Mouse (Mus musculus): Measurements from ENCODE around the gene Taok3. TPM values are rescaled to one million over a fixed set of nuclear protein-coding genes. Genes with fewer than 3 reads are reported as not detected.

Taok3 gene
- total and polyA plus RNA-seq, 3 experiments, result 8.3 to 35.0 (median 17.4) TPM

- in situ Hi-C loops (cut with MboI; ENCODE audit: low pct_ligation_motif_present, low pct_unique_long_range_greater_than_20kb, low sequenced_read_pairs) (no loop called here), dilution Hi-C loops (cut with MboI; ENCODE audit: extremely low pct_ligation_motif_present, extremely low pct_unique_long_range_greater_than_20kb, low sequenced_read_pairs) (no loop called here)
- H3K4me1 ChIP-seq (ENCODE audit: control insufficient read depth in 1 of 2, insufficient read depth in 2 of 2), result peaks cover 9 to 14% of the 10 kb centered on the region in 2 experiments
- H3K4me2 ChIP-seq (ENCODE audit: insufficient read depth, low read depth, poor library complexity, severe bottlenecking), result no peak overlapping the region
- TF ChIP-seq JUND (conservative IDR thresholded peaks at IDR 0.05; ENCODE audit: low read depth, low read length) (no peak), BHLHE40 (IDR thresholded peaks at IDR 0.05; ENCODE audit: low read depth, low read length) (no peak), POLR2A (IDR thresholded peaks at IDR 0.05; ENCODE audit: low read depth, low read length) (no peak), POLR2AphosphoS2 (IDR thresholded peaks at IDR 0.05; ENCODE audit: low read depth, low read length) (no peak), MAZ (IDR thresholded peaks at IDR 0.05; ENCODE audit: low read depth, low read length) (no peak), EP300 (IDR thresholded peaks at IDR 0.05; ENCODE audit: low read length) (no peak), RAD21 (IDR thresholded peaks at IDR 0.05; ENCODE audit: low read depth, low read length) (no peak), ZC3H11A (IDR thresholded peaks at IDR 0.05; ENCODE audit: low read depth, low read length) (no peak), RCOR1 (conservative IDR thresholded peaks at IDR 0.05; ENCODE audit: low read depth, low read length) (no peak), MAFK (IDR thresholded peaks at IDR 0.05; ENCODE audit: insufficient replicate concordance, low read length) (no peak), PAX5 (IDR thresholded peaks at IDR 0.05; ENCODE audit: low read length) (no peak), HCFC1 (IDR thresholded peaks at IDR 0.05; ENCODE audit: low read depth, low read length) (no peak), UBTF (IDR thresholded peaks at IDR 0.05; ENCODE audit: low read depth, low read length) (no peak), SMC3 (IDR thresholded peaks at IDR 0.05; ENCODE audit: low read depth, low read length) (no peak), CTCF (conservative IDR thresholded peaks at IDR 0.05 in 1 of 2, IDR thresholded peaks at IDR 0.05 in 1 of 2; ENCODE audit: low read depth in 2 of 2, low read length in 2 of 2) (no peak), ETS1 (conservative IDR thresholded peaks at IDR 0.05; ENCODE audit: low read depth, low read length) (no peak), MEF2A (IDR thresholded peaks at IDR 0.05; ENCODE audit: borderline replicate concordance, low read depth, low read length) (no peak), SIN3A (IDR thresholded peaks at IDR 0.05; ENCODE audit: low read length) (no peak), JUN (IDR thresholded peaks at IDR 0.05; ENCODE audit: insufficient read depth, low read depth, low read length) (no peak), ELF1 (IDR thresholded peaks at IDR 0.05; ENCODE audit: low read depth, low read length) (no peak)
- DNase-seq (ENCODE audit: extremely low read depth), result no peak
- H3K79me2 ChIP-seq (replicated peaks; ENCODE audit: control insufficient read depth, extremely low read depth, insufficient read depth, poor library complexity, severe bottlenecking), result peaks cover 14% of the 10 kb centered on the region
- H3K36me3 ChIP-seq (replicated peaks in 1 of 2; ENCODE audit: control insufficient read depth in 1 of 2, insufficient read depth in 1 of 2, low read length in 1 of 2), result peaks cover 0 to 4% of the 10 kb centered on the region in 2 experiments
- peak overlapping the region in 1 of 3 experiments; percentile 33 for H3K4me3 ChIP-seq (replicated peaks in 1 of 3; ENCODE audit: low read depth in 2 of 3, low read length in 2 of 3, poor library complexity in 1 of 3)
- H3K27ac ChIP-seq (ENCODE audit: insufficient read depth, low read depth), result no peak overlapping the region; the same call in 1 of the 2 replicates
- no peak overlapping the region for H3K9ac ChIP-seq (ENCODE audit: insufficient read depth, low read depth)
- H3K9me3 ChIP-seq (replicated peaks; ENCODE audit: low read length), result no peaks in the 10 kb centered on the region
- H3K27me3 ChIP-seq (replicated peaks), result no peaks in the 10 kb centered on the region
Observed at GRCm38 (mm10) chr5:117130726-117131125, 10.8 kb downstream of the Taok3 start.

- peak; percentile 77 for DNase-seq (ENCODE audit: extremely low read depth)
- peak overlapping the region; percentile 82 to 88 (median 83) for H3K4me3 ChIP-seq (replicated peaks in 1 of 3; ENCODE audit: low read depth in 2 of 3, low read length in 2 of 3, poor library complexity in 1 of 3)
- in situ Hi-C loops (cut with MboI; ENCODE audit: low pct_ligation_motif_present, low pct_unique_long_range_greater_than_20kb, low sequenced_read_pairs) (no loop called here), dilution Hi-C loops (cut with MboI; ENCODE audit: extremely low pct_ligation_motif_present, extremely low pct_unique_long_range_greater_than_20kb, low sequenced_read_pairs) (no loop called here)
- H3K27ac ChIP-seq (ENCODE audit: insufficient read depth, low read depth), result peak overlapping the region; percentile 79
- no peaks in the 10 kb centered on the region for H3K27me3 ChIP-seq (replicated peaks)
- peaks cover 27 to 37% of the 10 kb centered on the region in 2 experiments for H3K4me1 ChIP-seq (ENCODE audit: control insufficient read depth in 1 of 2, insufficient read depth in 2 of 2)
- H3K4me2 ChIP-seq (ENCODE audit: insufficient read depth, low read depth, poor library complexity, severe bottlenecking), result peak overlapping the region; percentile 74
- peaks cover 0 to 14% of the 10 kb centered on the region in 2 experiments for H3K36me3 ChIP-seq (replicated peaks in 1 of 2; ENCODE audit: control insufficient read depth in 1 of 2, insufficient read depth in 1 of 2, low read length in 1 of 2)
- no peaks in the 10 kb centered on the region for H3K9me3 ChIP-seq (replicated peaks; ENCODE audit: low read length)
- H3K79me2 ChIP-seq (replicated peaks; ENCODE audit: control insufficient read depth, extremely low read depth, insufficient read depth, poor library complexity, severe bottlenecking), result peaks cover 36% of the 10 kb centered on the region
- H3K9ac ChIP-seq (ENCODE audit: insufficient read depth, low read depth), result peak overlapping the region; percentile 89
- TF ChIP-seq EP300 (IDR thresholded peaks at IDR 0.05; ENCODE audit: low read length), result peak; percentile 32; the same call in 1 of the 2 replicates
- no peak for TF ChIP-seq CHD1 (IDR thresholded peaks at IDR 0.05; ENCODE audit: low read depth, low read length)
- TF ChIP-seq PAX5 (IDR thresholded peaks at IDR 0.05; ENCODE audit: low read length), result no peak
- TF ChIP-seq POLR2A (IDR thresholded peaks at IDR 0.05; ENCODE audit: low read depth, low read length), result peak; percentile 75
- TF ChIP-seq E2F4 (IDR thresholded peaks at IDR 0.05; ENCODE audit: insufficient replicate concordance, low read depth, low read length), result no peak
- no peak for TF ChIP-seq MAZ (IDR thresholded peaks at IDR 0.05; ENCODE audit: low read depth, low read length)
- 0 out of 2 replicates have a peak, but pooled peaks have one; percentile 20 for TF ChIP-seq TBP (conservative IDR thresholded peaks at IDR 0.05; ENCODE audit: low read depth, low read length)
- TF ChIP-seq ELF1 (IDR thresholded peaks at IDR 0.05; ENCODE audit: low read depth, low read length), result peak; percentile 92
- peak; percentile 76 for TF ChIP-seq TCF12 (IDR thresholded peaks at IDR 0.05; ENCODE audit: low read depth, low read length)
- peak; percentile 52; the same call in 1 of the 2 replicates for TF ChIP-seq IRF4 (IDR thresholded peaks at IDR 0.05; ENCODE audit: low read depth, low read length)
- peak; percentile 27; the same call in 1 of the 2 replicates for TF ChIP-seq ETS1 (conservative IDR thresholded peaks at IDR 0.05; ENCODE audit: low read depth, low read length)
- peak; percentile 18; the same call in 1 of the 2 replicates for TF ChIP-seq SMC3 (IDR thresholded peaks at IDR 0.05; ENCODE audit: low read depth, low read length)
- TF ChIP-seq POLR2AphosphoS2 (IDR thresholded peaks at IDR 0.05; ENCODE audit: low read depth, low read length), result no peak
- TF ChIP-seq MYC (IDR thresholded peaks at IDR 0.05; ENCODE audit: low read depth, low read length), result peak; percentile 77
- TF ChIP-seq BHLHE40 (IDR thresholded peaks at IDR 0.05; ENCODE audit: low read depth, low read length), result peak; percentile 88
- TF ChIP-seq CTCF (conservative IDR thresholded peaks at IDR 0.05 in 1 of 2, IDR thresholded peaks at IDR 0.05 in 1 of 2; ENCODE audit: low read depth in 2 of 2, low read length in 2 of 2), result 0 out of 4 replicates have a peak, but pooled peaks of 1 of the 2 experiments have one; percentile 5
- TF ChIP-seq ZKSCAN1 (IDR thresholded peaks at IDR 0.05; ENCODE audit: borderline replicate concordance, low read depth, low read length), result no peak
- TF ChIP-seq HCFC1 (IDR thresholded peaks at IDR 0.05; ENCODE audit: low read depth, low read length), result peak; percentile 46
- 0 out of 2 replicates have a peak, but pooled peaks have one; percentile 11 for TF ChIP-seq SIN3A (IDR thresholded peaks at IDR 0.05; ENCODE audit: low read length)
- TF ChIP-seq NRF1 (IDR thresholded peaks at IDR 0.05; ENCODE audit: low read depth, low read length), result peak; percentile 31
- no peak for TF ChIP-seq ZC3H11A (IDR thresholded peaks at IDR 0.05; ENCODE audit: low read depth, low read length)
Observed at GRCm38 (mm10) chr5:117133446-117134065, 13.6 kb downstream of the Taok3 start.
